Mouse (Mus musculus) liver, adult 10 weeks (tissue): Measurements from ENCODE around the gene Pramel7. TPM values are rescaled to one million over a fixed set of nuclear protein-coding genes. Genes with fewer than 3 reads are reported as not detected.

Source experiments
- polyA plus RNA-seq: library from polyadenylated mRNA; stranded (reverse); fragments of 350-450 nt; fragmentation: Illumina TruSeq; extraction: RNeasy Lipid Tissue Mini Kit (QIAGEN cat#74804); gene quantifications from one replicate; pipeline ENCODE4 v1.2.3, GENCODE M21; 2014; ENCODE audit warnings: low read depth, low replicate concordance

Gene Pramel7
- not detected for polyA plus RNA-seq

DNA sequence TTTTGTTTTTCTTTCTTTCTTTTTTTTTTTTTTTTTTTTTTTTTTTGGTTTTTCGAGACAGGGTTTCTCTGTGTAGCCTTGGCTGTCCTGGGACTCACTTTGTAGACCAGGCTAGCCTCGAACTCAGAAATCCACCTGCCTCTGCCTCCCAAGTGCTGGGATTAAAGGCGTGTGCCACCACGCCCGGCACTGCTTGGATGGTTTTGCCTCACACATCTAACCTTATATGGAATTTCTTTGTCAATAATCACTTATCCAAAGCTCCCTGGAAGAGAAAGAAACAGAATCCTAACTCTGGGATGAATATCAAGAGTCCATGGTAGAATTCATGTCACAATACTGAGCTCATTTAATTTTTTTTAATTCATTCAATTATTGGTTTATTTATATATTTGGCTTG is at the start of gene Pramel7:
Gene Pramel7 (minus strand): TSS at position 101 of the 400 bp plus-strand sequence.

DNA sequence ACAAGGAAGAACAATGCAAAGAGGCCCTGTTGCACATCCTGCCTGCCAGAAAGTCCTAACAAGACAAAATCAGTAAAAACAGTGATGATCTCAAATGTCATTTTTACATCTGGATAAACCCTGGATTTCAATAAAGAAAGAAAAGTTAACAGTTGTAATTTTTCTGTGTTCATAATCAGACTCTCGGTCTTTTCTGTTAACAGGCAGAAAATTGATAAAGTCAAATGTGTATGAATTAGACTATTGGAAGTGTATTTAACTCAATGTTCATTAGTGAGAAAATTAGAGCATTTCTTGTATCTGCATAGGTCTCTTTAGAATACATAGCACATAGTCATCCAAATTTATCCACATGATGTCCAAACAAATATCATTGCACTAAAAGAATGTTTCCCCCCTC is 48.5 kb upstream of the Pramel7 start, which contains the start of gene Olfr1128:
Gene Olfr1128 (minus strand): TSS at position 101 of the 400 bp plus-strand sequence.

DNA sequence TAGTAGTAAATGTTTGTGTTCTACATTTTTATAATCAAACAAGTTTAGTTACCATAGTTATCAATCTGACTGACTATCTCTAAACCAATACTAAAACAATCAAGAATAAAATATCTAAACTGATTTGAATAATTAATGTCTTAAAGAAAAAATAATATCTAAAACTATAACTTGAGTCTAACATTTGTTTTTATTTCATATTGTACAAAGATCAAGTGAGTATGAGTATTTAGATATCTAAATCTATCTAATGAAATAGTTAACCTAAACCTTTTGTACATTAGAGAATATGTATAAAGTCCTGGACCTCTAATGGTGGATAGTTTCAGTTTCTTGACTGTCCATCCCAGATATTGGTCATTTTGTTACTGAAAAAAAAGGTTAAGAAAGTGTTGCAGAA is 34.6 kb upstream of the Pramel7 start, which contains the start of gene Olfr153:
Gene Olfr153 (plus strand): TSS at position 301 of the 400 bp plus-strand sequence.

DNA sequence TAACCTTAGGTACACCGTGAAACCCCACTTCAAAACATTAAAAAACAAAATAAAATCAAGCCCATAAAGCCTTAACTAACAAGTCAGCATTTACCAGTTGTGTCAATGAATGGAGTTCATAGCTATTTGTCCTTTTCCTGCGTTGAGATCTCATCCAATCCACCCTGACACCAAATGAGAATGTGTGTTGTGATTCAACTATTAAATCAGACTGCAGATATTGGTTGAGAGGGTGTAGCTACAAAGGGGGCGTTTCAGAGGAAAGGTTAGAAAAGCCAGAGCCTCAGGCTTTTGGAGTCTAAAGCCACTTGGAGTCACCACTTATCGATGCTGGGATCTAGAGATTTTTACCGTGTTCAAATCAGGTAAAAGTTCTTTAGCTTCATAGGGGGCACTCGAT is 9.4 kb upstream of the Pramel7 start, which contains the start of gene Pramel6:
Gene Pramel6 (plus strand): TSS at position 301 of the 400 bp plus-strand sequence.

GRCm38 (mm10) chr2:87453662-87454061 is 43.2 kb downstream of the Pramel7 start, which contains the start of gene Olfr1126:
Gene Olfr1126 (plus strand): TSS chr2:87453962.

Other genes starting within 250 kb of the Pramel7 start
- not detected for gene Olfr1115, start 249.1 kb downstream of the Pramel7 start, polyA plus RNA-seq
- not detected for gene Olfr1116, start 229.6 kb downstream of the Pramel7 start, polyA plus RNA-seq
- not detected for gene Olfr1118, start 189.5 kb downstream of the Pramel7 start, polyA plus RNA-seq
- gene Olfr1120, start 142.3 kb downstream of the Pramel7 start, polyA plus RNA-seq: not detected
- gene Olfr1121, start 127.2 kb downstream of the Pramel7 start, polyA plus RNA-seq: not detected
- gene Olfr1122, start 111.2 kb downstream of the Pramel7 start, polyA plus RNA-seq: not detected
- gene Olfr1123, start 80.5 kb downstream of the Pramel7 start, polyA plus RNA-seq: not detected
- not detected for gene Olfr1124, start 66.8 kb downstream of the Pramel7 start, polyA plus RNA-seq
- not detected for gene Olfr1126, start 43.1 kb downstream of the Pramel7 start, polyA plus RNA-seq
- gene Pramel6, start 9.5 kb upstream of the Pramel7 start, polyA plus RNA-seq: not detected
- gene Olfr153, start 34.7 kb upstream of the Pramel7 start, polyA plus RNA-seq: not detected
- not detected for gene Olfr1128, start 48.4 kb upstream of the Pramel7 start, polyA plus RNA-seq
- not detected for gene Olfr1129, start 76.8 kb upstream of the Pramel7 start, polyA plus RNA-seq
- gene Olfr1130, start 109.1 kb upstream of the Pramel7 start, polyA plus RNA-seq: not detected
- gene Olfr1131, start 130.0 kb upstream of the Pramel7 start, polyA plus RNA-seq: not detected
- not detected for gene Olfr1132, start 140.4 kb upstream of the Pramel7 start, polyA plus RNA-seq
- gene Olfr1133, start 150.3 kb upstream of the Pramel7 start, polyA plus RNA-seq: not detected
- not detected for gene Olfr1134, start 161.4 kb upstream of the Pramel7 start, polyA plus RNA-seq
- not detected for gene Olfr1135, start 176.6 kb upstream of the Pramel7 start, polyA plus RNA-seq
- gene Olfr1136, start 196.9 kb upstream of the Pramel7 start, polyA plus RNA-seq: not detected
- gene Olfr1137, start 216.1 kb upstream of the Pramel7 start, polyA plus RNA-seq: not detected
- gene Olfr1138, start 242.9 kb upstream of the Pramel7 start, polyA plus RNA-seq: not detected
- not detected for gene Olfr1140, start 246.7 kb upstream of the Pramel7 start, polyA plus RNA-seq